Mouse (Mus musculus) E14TG2a.4 (cell line): Measurements from ENCODE around the gene Dctn1.

Experiments used
- H3K27me3 ChIP-seq: 2 replicates; pipeline ENCODE4 v1.6.1; 2014; ENCODE audit warnings: low read length, control low read depth; ENCODE audit not compliant: insufficient read depth
- H3K36me3 ChIP-seq: 2 replicates; pipeline ENCODE4 v1.6.1; 2014; ENCODE audit warnings: low read length, control low read depth; ENCODE audit not compliant: insufficient read depth
- H3K4me1 ChIP-seq: replicated peaks from 2 replicates; pipeline ENCODE4 v1.6.1; 2014; ENCODE audit warnings: low read depth, low read length, control low read depth
- H3K4me3 ChIP-seq: replicated peaks from 2 replicates; pipeline ENCODE4 v1.5.1; 2014; ENCODE audit warnings: mild to moderate bottlenecking, low read length
- H3K9me3 ChIP-seq: 2 replicates; pipeline ENCODE4 v1.6.1; 2014; ENCODE audit warnings: low read length, control low read depth
- CTCF ChIP-seq: conservative IDR thresholded peaks from 2 replicates; pipeline ENCODE4 v1.5.1; 2014; ENCODE audit warnings: low read length
- NANOG ChIP-seq: IDR thresholded peaks from 2 replicates; pipeline ENCODE4 v1.6.1; 2014; ENCODE audit warnings: borderline replicate concordance, low read length, mixed read lengths
- POU5F1 ChIP-seq: IDR thresholded peaks from 2 replicates; pipeline ENCODE4 v1.6.1; 2014; ENCODE audit warnings: low read length, borderline replicate concordance

The Dctn1 gene

DNA sequence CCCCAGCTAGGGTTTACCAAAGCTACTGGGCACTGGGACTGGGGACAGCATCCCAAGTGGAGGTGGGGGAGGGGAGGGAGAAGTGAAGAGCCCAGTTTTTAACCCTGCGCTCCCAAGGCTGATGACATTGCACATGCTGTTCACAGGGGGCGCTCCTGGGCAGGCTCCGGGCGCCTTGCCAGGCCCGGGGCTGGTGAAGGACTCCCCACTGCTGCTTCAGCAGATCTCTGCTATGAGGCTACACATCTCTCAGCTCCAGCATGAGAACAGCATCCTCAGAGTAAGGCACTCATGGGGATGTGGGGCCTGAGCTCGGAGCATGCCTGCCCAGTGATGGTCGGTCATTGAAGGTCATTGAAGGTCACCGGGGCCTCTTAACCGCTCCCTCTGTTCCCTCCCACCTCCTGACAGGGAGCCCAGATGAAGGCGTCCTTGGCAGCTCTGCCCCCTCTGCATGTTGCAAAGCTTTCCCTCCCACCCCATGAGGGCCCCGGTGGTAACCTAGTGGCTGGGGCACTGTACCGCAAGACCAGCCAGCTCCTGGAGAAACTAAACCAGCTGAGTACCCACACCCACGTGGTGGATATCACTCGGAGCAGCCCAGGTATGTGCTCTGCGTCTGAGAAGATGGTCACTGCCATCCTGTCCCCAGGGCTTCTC lies 31.8 kb downstream of the Dctn1 start:
- Histone ChIP-seq H3K4me1 (peaks cover 27% of the 10 kb centered on the region), H3K27me3 (no peaks in the 10 kb centered on the region), H3K9me3 (no peaks in the 10 kb centered on the region), H3K36me3 (peaks cover 85% of the 10 kb centered on the region), H3K4me3 (no peak overlapping the region)
- TF ChIP-seq CTCF (peak; percentile 36), NANOG (no peak)

GRCm38 (mm10) chr6:83203320-83203719 lies 37.6 kb downstream of the Dctn1 start:
- H3K4me1 ChIP-seq, result peaks cover 7% of the 10 kb centered on the region
- no peak overlapping the region for H3K4me3 ChIP-seq
- TF ChIP-seq CTCF (no peak), NANOG (no peak), POU5F1 (no peak)
- no peaks in the 10 kb centered on the region for H3K9me3 ChIP-seq
- H3K27me3 ChIP-seq, result peaks cover 9% of the 10 kb centered on the region
- peaks cover 28% of the 10 kb centered on the region for H3K36me3 ChIP-seq

- no peaks in the 10 kb centered on the region for H3K4me1 ChIP-seq
- H3K9me3 ChIP-seq, result no peaks in the 10 kb centered on the region
- no peak for TF ChIP-seq CTCF
- TF ChIP-seq POU5F1, result no peak
- TF ChIP-seq NANOG, result no peak
- peaks cover 3% of the 10 kb centered on the region for H3K36me3 ChIP-seq
- H3K4me3 ChIP-seq, result no peak overlapping the region
- peaks cover 16% of the 10 kb centered on the region for H3K27me3 ChIP-seq
Observed at GRCm38 (mm10) chr6:83205851-83206250, 40.1 kb downstream of the Dctn1 start.

GRCm38 (mm10) chr6:83206321-83206720 lies 40.6 kb downstream of the Dctn1 start:
- TF ChIP-seq CTCF (no peak), NANOG (no peak), POU5F1 (no peak)
- H3K9me3 ChIP-seq, result no peaks in the 10 kb centered on the region
- peaks cover 16% of the 10 kb centered on the region for H3K27me3 ChIP-seq
- no peak overlapping the region for H3K4me3 ChIP-seq
- peaks cover 2% of the 10 kb centered on the region for H3K4me1 ChIP-seq
- H3K36me3 ChIP-seq, result no peaks in the 10 kb centered on the region

- Histone ChIP-seq H3K36me3 (no peaks in the 10 kb centered on the region), H3K9me3 (no peaks in the 10 kb centered on the region), H3K4me3 (no peak overlapping the region), H3K4me1 (peaks cover 14% of the 10 kb centered on the region), H3K27me3 (peaks cover 16% of the 10 kb centered on the region)
- TF ChIP-seq NANOG, result no peak
- no peak for TF ChIP-seq CTCF
- TF ChIP-seq POU5F1, result no peak
Observed at GRCm38 (mm10) chr6:83207361-83208049, 41.8 kb downstream of the Dctn1 start.

GRCm38 (mm10) chr6:83208050-83208400 lies 42.3 kb downstream of the Dctn1 start:
- peaks cover 16% of the 10 kb centered on the region for H3K27me3 ChIP-seq
- no peaks in the 10 kb centered on the region for H3K36me3 ChIP-seq
- no peak overlapping the region for H3K4me3 ChIP-seq
- peaks cover 19% of the 10 kb centered on the region for H3K4me1 ChIP-seq
- H3K9me3 ChIP-seq, result no peaks in the 10 kb centered on the region
- no peak for TF ChIP-seq NANOG
- no peak for TF ChIP-seq CTCF
- TF ChIP-seq POU5F1, result no peak

GRCm38 (mm10) chr6:83210495-83210894 lies 44.8 kb downstream of the Dctn1 start:
- H3K4me3 ChIP-seq, result no peak overlapping the region

DNA sequence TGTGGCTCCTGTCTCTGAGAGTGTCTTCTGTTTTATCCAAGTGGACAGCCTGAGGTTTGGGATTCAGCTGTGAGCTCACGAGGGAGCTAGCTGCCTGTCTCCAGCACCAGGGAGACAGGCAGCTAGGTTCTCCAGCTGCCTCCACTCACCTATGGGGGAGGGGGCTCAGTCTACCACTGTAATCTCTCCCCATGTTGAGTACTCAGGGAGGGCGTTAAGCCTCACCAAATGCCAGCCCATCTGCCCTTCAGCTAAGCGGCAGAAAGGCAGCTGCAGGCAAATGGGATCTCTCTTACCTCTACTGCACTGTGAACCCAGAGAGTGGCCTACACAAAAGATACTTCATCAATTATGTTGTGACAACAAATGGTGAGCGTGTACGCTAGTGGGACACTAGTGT lies 45.8 kb downstream of the Dctn1 start:
- Histone ChIP-seq H3K4me3 (no peak overlapping the region), H3K27me3 (peaks cover 16% of the 10 kb centered on the region), H3K9me3 (no peaks in the 10 kb centered on the region), H3K36me3 (no peaks in the 10 kb centered on the region), H3K4me1 (peaks cover 30% of the 10 kb centered on the region)
- TF ChIP-seq CTCF (no peak), POU5F1 (no peak), NANOG (no peak)

More at GRCm38 (mm10) chr6:83210495-83210894, 44.8 kb downstream of the Dctn1 start:
- H3K4me1 ChIP-seq, result peaks cover 27% of the 10 kb centered on the region
- H3K36me3 ChIP-seq, result no peaks in the 10 kb centered on the region
- TF ChIP-seq NANOG (no peak), CTCF (no peak), POU5F1 (no peak)
- H3K9me3 ChIP-seq, result no peaks in the 10 kb centered on the region
- H3K27me3 ChIP-seq, result peaks cover 16% of the 10 kb centered on the region
